Mouse (Mus musculus) G1E (cell line): Measurements from ENCODE around the gene Sdc1.

Source experiments
- CTCF ChIP-seq: IDR thresholded peaks from 2 replicates; pipeline ENCODE4 v1.5.1; 2012; ENCODE audit warnings: low read depth, low read length, inconsistent platforms, mixed read lengths
- GATA1 ChIP-seq: IDR thresholded peaks from 2 replicates; pipeline ENCODE4 v1.6.1; 2012; ENCODE audit warnings: borderline replicate concordance, low read length, inconsistent platforms, mixed read lengths
- GATA2 ChIP-seq: IDR thresholded peaks from 2 replicates; pipeline ENCODE4 v1.6.1; 2012; ENCODE audit warnings: low read depth, low read length, inconsistent platforms, borderline replicate concordance
- POLR2AphosphoS5 ChIP-seq: IDR thresholded peaks from 2 replicates; pipeline ENCODE4 v1.6.1; 2012; ENCODE audit warnings: low read depth, low read length, inconsistent platforms; ENCODE audit not compliant: insufficient replicate concordance
- TAL1 ChIP-seq: conservative IDR thresholded peaks from 2 replicates; pipeline ENCODE4 v1.6.1; 2012; ENCODE audit warnings: low read depth, low read length, inconsistent platforms, mixed read lengths

- TF ChIP-seq CTCF (no peak), POLR2AphosphoS5 (no peak), GATA2 (no peak), TAL1 (no peak), GATA1 (no peak)
Measured at GRCm38 (mm10) chr12:8790615-8791014, 19.5 kb downstream of the Sdc1 start.
